Mouse (Mus musculus) MEL (cell line): ENCODE measurements around the gene Scamp5.

ENCODE experiments used
- CTCF ChIP-seq, 3 experiments: IDR thresholded peaks in 2 of 3; conservative IDR thresholded peaks in 1 of 3; 2 replicates each; pipeline ENCODE4 v1.5.1; 2011 to 2012; ENCODE audit warnings: low read length in 3 of 3, low read depth in 2 of 3, mild to moderate bottlenecking in 2 of 3, improper control_type of control experiment in 1 of 3, inconsistent platforms in 1 of 3, mixed read lengths in 1 of 3, moderate library complexity in 1 of 3; ENCODE audit not compliant: control insufficient read depth in 1 of 3, insufficient read depth in 1 of 3, poor library complexity in 1 of 3, severe bottlenecking in 1 of 3
- MEF2A ChIP-seq: IDR thresholded peaks from 2 replicates; pipeline ENCODE4 v1.6.1; 2014; ENCODE audit warnings: low read depth, mild to moderate bottlenecking, inconsistent platforms, low read length, improper control_type of control experiment; ENCODE audit not compliant: poor library complexity, insufficient replicate concordance, severe bottlenecking; ENCODE audit errors: extremely low read depth
- POLR2A ChIP-seq, 2 experiments: IDR thresholded peaks; 2 replicates each; pipeline ENCODE4 v1.6.1; 2011 to 2012; ENCODE audit warnings: low read length in 2 of 2, mild to moderate bottlenecking in 2 of 2, control low read depth in 1 of 2, improper control_type of control experiment in 1 of 2, low read depth in 1 of 2, moderate library complexity in 1 of 2; ENCODE audit not compliant: control insufficient read depth in 1 of 2, insufficient read depth in 1 of 2, poor library complexity in 1 of 2
- USF1 ChIP-seq: IDR thresholded peaks from 2 replicates; pipeline ENCODE4 v1.6.1; 2014; ENCODE audit warnings: low read depth, mild to moderate bottlenecking, inconsistent platforms, low read length, improper control_type of control experiment, moderate library complexity

DNA sequence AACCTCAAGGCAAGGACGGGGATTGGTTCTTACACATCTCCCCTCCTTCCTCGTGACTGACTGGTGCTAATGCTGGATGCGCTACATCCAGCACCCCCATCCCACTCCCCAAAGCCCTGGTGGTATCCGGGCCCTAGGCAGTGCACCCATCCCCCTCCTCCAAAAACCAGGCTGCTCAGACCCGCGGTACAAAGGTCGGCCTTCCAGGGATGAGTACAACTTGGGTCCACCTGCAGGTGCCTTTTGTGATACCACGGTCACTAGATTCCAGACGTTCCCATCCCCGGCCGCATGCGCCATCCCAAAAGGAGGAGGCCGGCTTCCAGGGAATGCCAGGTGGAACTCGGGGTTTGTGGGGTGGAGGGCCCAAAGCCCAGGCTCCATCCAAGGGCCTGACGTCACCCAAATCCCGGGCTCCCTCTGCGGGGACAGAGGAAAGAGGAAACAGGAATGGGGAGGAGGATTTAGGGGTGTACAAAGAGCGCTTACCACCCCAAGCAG lies 539 bp downstream of the Scamp5 start:
- TF ChIP-seq MEF2A: no peak
- no peak for TF ChIP-seq POLR2A (IDR thresholded peaks at IDR 0.05; ENCODE audit: control insufficient read depth in 1 of 2, insufficient read depth in 1 of 2, low read depth in 1 of 2, low read length in 2 of 2, poor library complexity in 1 of 2)
- TF ChIP-seq CTCF (IDR thresholded peaks at IDR 0.05 in 2 of 3, conservative IDR thresholded peaks at IDR 0.05 in 1 of 3; ENCODE audit: control insufficient read depth in 1 of 3, insufficient read depth in 1 of 3, low read depth in 2 of 3, low read length in 3 of 3, poor library complexity in 1 of 3, severe bottlenecking in 1 of 3): no peak
- no peak for TF ChIP-seq USF1
